Mouse (Mus musculus) central nervous system, embryonic 11.5 days (tissue): ENCODE measurements around the gene Fut1. TPM values are rescaled to one million over a fixed set of nuclear protein-coding genes. Genes with fewer than 3 reads are reported as not detected.

Experiments used
- polyA plus RNA-seq: library from polyadenylated mRNA; depleted of rRNA; stranded (reverse); fragments of >200 nt; gene quantifications from 2 replicates; pipeline ENCODE4 v1.2.3, GENCODE M21; 2012; rRNA removed

Fut1 gene
- 0.01 and 0.04 TPM in 2 replicates for polyA plus RNA-seq

DNA sequence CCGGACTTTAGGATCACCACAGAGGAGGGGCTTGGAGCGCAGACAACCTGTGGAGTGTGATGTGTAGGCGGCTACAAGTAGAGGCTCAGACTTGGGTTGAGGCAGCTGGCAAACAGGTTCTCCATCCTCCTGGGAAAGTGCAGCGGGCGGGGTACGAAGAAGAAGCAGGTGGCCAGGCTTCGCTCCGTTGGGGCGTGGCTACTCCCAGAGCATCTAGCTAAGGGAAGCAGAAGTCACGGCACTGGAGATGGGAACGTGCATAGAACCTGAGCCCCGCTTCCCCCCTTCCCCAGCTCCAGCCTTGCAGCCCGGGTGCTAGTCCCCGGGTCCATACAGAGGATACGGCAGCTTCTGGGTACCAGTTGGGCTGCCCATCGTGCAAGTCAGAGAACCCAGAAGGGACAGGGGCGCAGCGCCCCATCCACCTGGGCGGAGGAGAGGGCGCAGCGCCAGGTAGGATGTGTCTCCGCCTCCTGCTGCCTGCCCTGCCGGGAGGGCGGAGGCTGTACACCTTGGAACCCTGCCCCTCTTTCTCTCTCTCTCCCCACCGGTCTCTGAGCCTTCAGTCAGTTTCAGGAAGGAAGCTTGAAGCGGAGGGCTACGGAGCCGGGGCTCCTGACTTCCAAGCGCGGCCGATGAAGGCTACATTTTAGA, at the start of gene Fut1:
Gene Fut1, plus strand, starts transcription at position 248 of the 654 bp plus-strand sequence.

DNA sequence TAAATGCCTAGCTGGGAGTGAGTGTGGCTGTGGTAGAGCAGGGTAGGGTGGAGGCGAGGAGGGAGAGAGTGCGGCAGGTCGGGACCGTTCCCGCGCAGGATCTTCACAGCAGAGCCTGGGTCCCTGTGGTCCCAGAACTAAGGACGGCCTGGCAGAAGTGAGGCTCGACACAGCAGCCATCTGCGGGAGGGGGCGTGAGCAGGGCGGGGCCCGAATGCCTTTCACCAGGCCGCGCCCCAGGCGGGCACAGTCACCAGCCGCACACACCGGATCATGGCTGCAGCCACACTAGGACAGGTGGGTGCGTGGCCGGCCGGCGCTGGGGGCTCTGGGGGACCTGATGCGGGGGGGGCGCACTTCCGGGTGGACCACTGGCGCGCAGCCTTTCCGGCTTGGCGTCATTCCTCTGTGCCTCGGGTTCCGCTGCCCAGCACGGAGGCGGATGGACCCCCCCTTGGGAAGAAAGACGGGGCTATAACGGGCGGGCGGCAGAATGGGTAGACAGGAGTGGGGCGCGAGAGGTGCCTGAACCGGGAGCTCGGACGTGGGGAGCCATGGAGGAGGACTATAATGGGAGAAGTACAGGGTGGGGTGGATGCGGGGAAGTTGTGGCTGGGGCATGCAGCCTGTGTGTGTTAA, 46.9 kb upstream of the Fut1 start, which contains the start of gene Bcat2:
Gene Bcat2, plus strand, starts transcription at position 51 of the 639 bp plus-strand sequence.

GRCm38 (mm10) chr7:45621443-45621842, 4.4 kb downstream of the Fut1 start, which contains the start of gene Izumo1:
TSS of gene Izumo1 (plus strand) at chr7:45621811.

GRCm38 (mm10) chr7:45627261-45627660, 10.2 kb downstream of the Fut1 start, which contains the start of gene Rasip1:
TSS of gene Rasip1 (plus strand) at chr7:45627488.

GRCm38 (mm10) chr7:45639561-45640027, 22.5 kb downstream of the Fut1 start, which contains the start of gene Mamstr:
TSS of gene Mamstr (plus strand) at chr7:45639977.

DNA sequence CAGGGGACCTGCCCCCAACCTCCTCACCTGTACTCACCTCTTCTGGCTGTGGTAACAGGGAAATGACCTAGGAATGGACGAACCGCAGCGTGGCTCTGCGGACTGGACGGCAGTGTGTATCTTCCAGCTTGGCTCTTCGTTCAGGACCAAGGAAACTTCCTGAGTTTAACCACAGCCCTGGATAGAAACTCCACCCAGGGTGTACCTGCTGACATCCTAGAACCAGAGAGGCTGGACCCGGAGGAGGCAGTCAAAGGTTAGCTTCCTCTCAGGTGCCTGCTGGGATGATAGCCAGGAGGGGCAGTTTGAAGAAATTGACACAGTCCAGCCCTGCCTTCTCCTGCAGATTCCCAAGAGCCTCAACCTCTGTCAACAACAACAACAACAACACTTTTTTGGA, 49.1 kb downstream of the Fut1 start, which contains the start of gene Fut2:
Gene Fut2, minus strand, starts transcription at position 234 of the 400 bp plus-strand sequence.

Other genes with a start within 250 kb of the Fut1 start
- 3.5 and 3.6 TPM in 2 replicates for gene Lin7b, start 246.7 kb upstream of the Fut1 start, polyA plus RNA-seq
- gene Snrnp70, start 221.5 kb upstream of the Fut1 start, polyA plus RNA-seq, result 695 and 1,491 TPM in 2 replicates
- gene Kcna7, start 211.6 kb upstream of the Fut1 start, polyA plus RNA-seq, result 0.04 TPM in 1 of 2 replicates, not detected in the other
- gene Ntf5, start 203.6 kb upstream of the Fut1 start, polyA plus RNA-seq, result 1.3 and 2.1 TPM in 2 replicates
- 0.16 TPM in 1 of 2 replicates, not detected in the other for gene Lhb, start 196.5 kb upstream of the Fut1 start, polyA plus RNA-seq
- 19.0 and 32.3 TPM in 2 replicates for gene Gys1, start 182.4 kb upstream of the Fut1 start, polyA plus RNA-seq
- gene Ruvbl2, start 179.2 kb upstream of the Fut1 start, polyA plus RNA-seq, result 154 and 206 TPM in 2 replicates
- 1,702 and 1,837 TPM in 2 replicates for gene Ftl1, start 157.4 kb upstream of the Fut1 start, polyA plus RNA-seq
- gene Bax, start 150.4 kb upstream of the Fut1 start, polyA plus RNA-seq, result 146 and 199 TPM in 2 replicates
- 0.24 and 0.80 TPM in 2 replicates for gene Tulp2, start 135.4 kb upstream of the Fut1 start, polyA plus RNA-seq
- gene Gm45808, start 130.5 kb upstream of the Fut1 start, polyA plus RNA-seq, result not detected in 2 replicates
- gene Dhdh, start 128.5 kb upstream of the Fut1 start, polyA plus RNA-seq, result 3.5 and 3.9 TPM in 2 replicates
- 101 and 117 TPM in 2 replicates for gene Nucb1, start 106.9 kb upstream of the Fut1 start, polyA plus RNA-seq
- gene Ppp1r15a, start 91.0 kb upstream of the Fut1 start, polyA plus RNA-seq, result 14.8 and 20.2 TPM in 2 replicates
- gene Plekha4, start 91.0 kb upstream of the Fut1 start, polyA plus RNA-seq, result 1.8 and 4.0 TPM in 2 replicates
- gene Hsd17b14, start 62.4 kb upstream of the Fut1 start, polyA plus RNA-seq, result 0.37 and 0.56 TPM in 2 replicates
- 29.4 and 42.2 TPM in 2 replicates for gene Bcat2, start 47.1 kb upstream of the Fut1 start, polyA plus RNA-seq
- 0.07 TPM in 1 of 2 replicates, not detected in the other for gene Fgf21, start 1.8 kb upstream of the Fut1 start, polyA plus RNA-seq
- 0.20 and 0.22 TPM in 2 replicates for gene Izumo1, start 4.5 kb downstream of the Fut1 start, polyA plus RNA-seq
- gene Rasip1, start 10.2 kb downstream of the Fut1 start, polyA plus RNA-seq, result 7.7 and 8.8 TPM in 2 replicates
- gene Mamstr, start 22.7 kb downstream of the Fut1 start, polyA plus RNA-seq, result 2.8 and 5.1 TPM in 2 replicates
- 0.02 and 0.15 TPM in 2 replicates for gene Fut2, start 49.1 kb downstream of the Fut1 start, polyA plus RNA-seq
- gene Ntn5, start 66.7 kb downstream of the Fut1 start, polyA plus RNA-seq, result 0.64 and 0.94 TPM in 2 replicates
- 1.3 and 2.3 TPM in 2 replicates for gene Sec1, start 77.1 kb downstream of the Fut1 start, polyA plus RNA-seq
- 22.0 and 26.1 TPM in 2 replicates for gene Car11, start 82.6 kb downstream of the Fut1 start, polyA plus RNA-seq
- gene Dbp, start 87.8 kb downstream of the Fut1 start, polyA plus RNA-seq, result 7.3 and 9.1 TPM in 2 replicates
- gene Rpl18, start 98.2 kb downstream of the Fut1 start, polyA plus RNA-seq, result 1,250 and 1,262 TPM in 2 replicates
- 25.3 and 27.1 TPM in 2 replicates for gene Sphk2, start 100.7 kb downstream of the Fut1 start, polyA plus RNA-seq
- gene Fam83e, start 103.9 kb downstream of the Fut1 start, polyA plus RNA-seq, result 1.3 and 1.6 TPM in 2 replicates
- gene Spaca4, start 108.5 kb downstream of the Fut1 start, polyA plus RNA-seq, result not detected in 2 replicates
- 85.6 and 107 TPM in 2 replicates for gene Lmtk3, start 166.4 kb downstream of the Fut1 start, polyA plus RNA-seq
- gene Sult2b1, start 167.4 kb downstream of the Fut1 start, polyA plus RNA-seq, result 0.56 and 0.88 TPM in 2 replicates
- 155 and 323 TPM in 2 replicates for gene Cyth2, start 197.3 kb downstream of the Fut1 start, polyA plus RNA-seq
- 1.2 and 1.3 TPM in 2 replicates for gene Kcnj14, start 207.5 kb downstream of the Fut1 start, polyA plus RNA-seq
- gene Grwd1, start 213.7 kb downstream of the Fut1 start, polyA plus RNA-seq, result 28.4 and 31.1 TPM in 2 replicates